In genomic region chr7:143286532-143287290, GRCm38 (mm10) we compare ENCODE assay signal across 18 mouse cellular contexts.
DNase-seq lines count a peak whose midpoint lies in the region; ATAC-seq and TF ChIP-seq lines count a peak whose summit lies in the region.
"Had no signal": no experiment of that assay in that cellular context is flagged by ENCODE, and none has a peak within 500 bp of the region (broad histone marks: within the 10 kb centered on the region; RNA-seq: fewer than 3 reads in every experiment).

No protein-coding gene starts in this region.

- TF ChIP-seq CTCF in gastrocnemius, adult 2 months (IDR thresholded peaks at IDR 0.05) = no peak
- no peak for TF ChIP-seq CTCF in liver, embryonic 14.5 days (IDR thresholded peaks at IDR 0.05; ENCODE audit: low read depth)

- H3K36me3 ChIP-seq in kidney, embryonic 15.5 days = peaks cover 3% of the 10 kb centered on the region; the same call in 1 of the 2 replicates
- H3K36me3 ChIP-seq in liver, embryonic 14.5 days (replicated peaks; ENCODE audit: control insufficient read depth, insufficient read depth, low read depth) = no peaks in the 10 kb centered on the region
- no peaks in the 10 kb centered on the region for H3K36me3 ChIP-seq in neural tube, embryonic 15.5 days
- H3K36me3 ChIP-seq: hindbrain, embryonic 12.5 days; midbrain, embryonic 15.5 days had no signal

- H3K4me2 ChIP-seq in kidney, embryonic 15.5 days = no peak overlapping the region
- no peak overlapping the region for H3K4me2 ChIP-seq in liver, embryonic 14.5 days (ENCODE audit: low read depth)
- H3K4me2 ChIP-seq in neural tube, embryonic 15.5 days = no peak overlapping the region
- H3K4me2 ChIP-seq: forebrain, embryonic 13.5 days; hindbrain, embryonic 12.5 days; lung, embryonic 14.5 days; midbrain, embryonic 15.5 days had no signal

- no peak overlapping the region for H3K4me3 ChIP-seq in gastrocnemius, adult 2 months
- H3K4me3 ChIP-seq in kidney, embryonic 15.5 days (replicated peaks) = no peak overlapping the region
- H3K4me3 ChIP-seq in liver, embryonic 14.5 days (ENCODE audit: insufficient read depth in 1 of 2, low read depth in 2 of 2, low read length in 2 of 2) = no peak overlapping the region
- no peak overlapping the region for H3K4me3 ChIP-seq in neural tube, embryonic 15.5 days (replicated peaks)
- H3K4me3 ChIP-seq: forebrain, embryonic 13.5 days; hindbrain, embryonic 12.5 days; midbrain, embryonic 15.5 days had no signal

- no peak for TF ChIP-seq EP300 in liver, embryonic 14.5 days (IDR thresholded peaks at IDR 0.05; ENCODE audit: low read depth)

- ATAC-seq in kidney, embryonic 15.5 days (replicated peaks; ENCODE audit: low FRiP score) = 0 out of 2 replicates have a peak, but pooled peaks have one; percentile 33
- ATAC-seq in liver, embryonic 14.5 days (ENCODE audit: insufficient read depth) = peak; percentile 67
- no peak for ATAC-seq in neural tube, embryonic 15.5 days (ENCODE audit: low FRiP score)
- ATAC-seq: forebrain, embryonic 13.5 days; midbrain, embryonic 15.5 days; Patski had no signal

- H3K9ac ChIP-seq in kidney, embryonic 15.5 days = no peak overlapping the region
- no peak overlapping the region for H3K9ac ChIP-seq in liver, embryonic 14.5 days (replicated peaks)
- no peak overlapping the region for H3K9ac ChIP-seq in neural tube, embryonic 15.5 days (replicated peaks)
- H3K9ac ChIP-seq: forebrain, embryonic 13.5 days; hindbrain, embryonic 12.5 days; lung, embryonic 14.5 days; midbrain, embryonic 15.5 days had no signal

- no peaks in the 10 kb centered on the region for H3K27me3 ChIP-seq in kidney, embryonic 15.5 days
- no peaks in the 10 kb centered on the region for H3K27me3 ChIP-seq in liver, embryonic 14.5 days (ENCODE audit: control insufficient read depth, insufficient read depth, low read length)
- H3K27me3 ChIP-seq in neural tube, embryonic 15.5 days (replicated peaks) = no peaks in the 10 kb centered on the region
- H3K27me3 ChIP-seq: hindbrain, embryonic 12.5 days; midbrain, embryonic 15.5 days; Patski had no signal

- intact Hi-C loops in gastrocnemius, adult 2 months (cut with DNase I) = no loop called here
- intact Hi-C loops in gastrocnemius, postnatal 36 days (cut with DNase I) = no loop called here

- no peaks in the 10 kb centered on the region for H3K9me3 ChIP-seq in kidney, embryonic 15.5 days (replicated peaks)
- no peaks in the 10 kb centered on the region for H3K9me3 ChIP-seq in liver, embryonic 14.5 days (ENCODE audit: control insufficient read depth, low read length)
- H3K9me3 ChIP-seq in neural tube, embryonic 15.5 days (replicated peaks) = no peaks in the 10 kb centered on the region
- H3K9me3 ChIP-seq: forebrain, embryonic 13.5 days; hindbrain, embryonic 12.5 days; midbrain, embryonic 15.5 days had no signal

- DNase-seq in gastrocnemius, adult 2 months = peak; percentile 7
- no peak for DNase-seq in gastrocnemius, postnatal 36 days
- DNase-seq in adrenal gland, postnatal 25 days = peak; percentile 35
- DNase-seq in liver, embryonic 14.5 days (ENCODE audit: low read depth in 3 of 3, low spot score in 3 of 3) = peak in 2 of 3 experiments; percentile 9 to 11
- no peak for DNase-seq in urinary bladder, postnatal 14 days (ENCODE audit: low spot score)
- DNase-seq: cerebellum, adult 9-10 months; embryo, embryonic 11 days; layer of hippocampus, postnatal 36 days; left cerebral cortex, postnatal 4 days; lung, embryonic 14.5 days; right cerebral cortex, postnatal 4 days; thymus, adult 18-20 months had no signal

- WGBS in kidney, embryonic 15.5 days = 53% methylated on average over 8 of the region's 8 CpGs
- WGBS in liver, embryonic 14.5 days (ENCODE audit: insufficient replicate concordance) = 54% methylated on average over 8 of the region's 8 CpGs
- 70% methylated on average over 8 of the region's 8 CpGs for WGBS in neural tube, embryonic 15.5 days

- peaks cover 71% of the 10 kb centered on the region for H3K4me1 ChIP-seq in kidney, embryonic 15.5 days
- H3K4me1 ChIP-seq in liver, embryonic 14.5 days (replicated peaks; ENCODE audit: control insufficient read depth in 2 of 2, insufficient read depth in 2 of 2, low read length in 1 of 2) = peaks cover 9 to 71% of the 10 kb centered on the region in 2 experiments
- peaks cover 40% of the 10 kb centered on the region for H3K4me1 ChIP-seq in neural tube, embryonic 15.5 days

- no peak overlapping the region for H3K27ac ChIP-seq in gastrocnemius, adult 2 months
- H3K27ac ChIP-seq in kidney, embryonic 15.5 days = no peak overlapping the region
- H3K27ac ChIP-seq in liver, embryonic 14.5 days = no peak overlapping the region
- no peak overlapping the region for H3K27ac ChIP-seq in neural tube, embryonic 15.5 days (replicated peaks)
- H3K27ac ChIP-seq: forebrain, embryonic 13.5 days; hindbrain, embryonic 12.5 days; midbrain, embryonic 15.5 days had no signal

Comparison
In these comparisons a context has a peak if more than half of its experiments do, and no peak if none do; other contexts are left out.
1. DNase-seq: peak in gastrocnemius, adult 2 months (single experiment), adrenal gland, postnatal 25 days (single experiment) and liver, embryonic 14.5 days (2 of 3); none in gastrocnemius, postnatal 36 days (0 of 2) and urinary bladder, postnatal 14 days (single experiment).